Mouse (Mus musculus) ES-Bruce4 (cell line): Measurements from ENCODE around the gene Serpinb9d.

Source experiments
- CTCF ChIP-seq: IDR thresholded peaks from one replicate; pipeline ENCODE4 v1.8.1; 2011; ENCODE audit warnings: low read depth, low read length
- EP300 ChIP-seq: IDR thresholded peaks from 2 replicates; pipeline ENCODE4 v1.6.1; 2011; ENCODE audit warnings: low read depth, low read length; ENCODE audit not compliant: insufficient read depth

- no peak for TF ChIP-seq CTCF
- no peak for TF ChIP-seq EP300
Measured at GRCm38 (mm10) chr13:33199740-33200139, 7.0 kb downstream of the Serpinb9d start.
